Mouse (Mus musculus) liver, embryonic 14.5 days (tissue): ENCODE results near the gene Olfr1427. TPM values are rescaled to one million over a fixed set of nuclear protein-coding genes. Genes with fewer than 3 reads are reported as not detected.
"Not testable (repeated sequence)": the region's sequence is repeated elsewhere in the genome, so short reads cannot be mapped to it uniquely, and the experiment has no call there.

Experiments
- ATAC-seq: fragments of 200-750 bp; cut with Nextera tagmentation; 2 replicates; pipeline ENCODE4 v1.8.0; 2017; ENCODE audit warnings: moderate number of reproducible peaks, mild to moderate bottlenecking, moderate library complexity; ENCODE audit not compliant: insufficient read depth
- DNase-seq, 3 experiments: peaks; one replicate each; pipeline ENCODE4 v3.0.0-alpha.2; 2012 to 2013; ENCODE audit warnings: low read depth in 3 of 3, low spot score in 3 of 3
- H3K27ac ChIP-seq: fragments of 300-500 bp; sonication (generic); 2 replicates; pipeline ENCODE4 v1.5.1; 2014; ENCODE audit warnings: moderate library complexity, mild to moderate bottlenecking, control low read depth, inconsistent platforms
- H3K27me3 ChIP-seq: fragments of 300-500 bp; sonication (generic); 2 replicates; pipeline ENCODE4 v1.6.1; 2014; ENCODE audit warnings: mild to moderate bottlenecking, low read length, moderate library complexity; ENCODE audit not compliant: control insufficient read depth, insufficient read depth
- H3K36me3 ChIP-seq: fragments of 300-500 bp; sonication (generic); replicated peaks from 2 replicates; pipeline ENCODE4 v1.6.1; 2014; ENCODE audit warnings: low read depth; ENCODE audit not compliant: control insufficient read depth, insufficient read depth
- H3K4me1 ChIP-seq, 2 experiments: fragments of 200-500 bp in 1 of 2; fragments of 300-500 bp in 1 of 2; sonication (generic) in 1 of 2; replicated peaks; 2 replicates each; pipeline ENCODE4 v1.6.1; 2012 to 2014; ENCODE audit warnings: antibody characterized with exemption in 1 of 2, inconsistent platforms in 1 of 2, low read length in 1 of 2; ENCODE audit not compliant: control insufficient read depth in 2 of 2, insufficient read depth in 2 of 2
- H3K4me2 ChIP-seq: fragments of 300-500 bp; sonication (generic); 2 replicates; pipeline ENCODE4 v1.6.1; 2014; ENCODE audit warnings: low read depth, mild to moderate bottlenecking, control low read depth, moderate library complexity
- H3K4me3 ChIP-seq, 2 experiments: fragments of 200-500 bp in 1 of 2; fragments of 300-500 bp in 1 of 2; sonication (generic) in 1 of 2; 2 replicates each; pipeline ENCODE4 v1.5.1; 2012 to 2014; ENCODE audit warnings: low read depth in 2 of 2, low read length in 2 of 2, mild to moderate bottlenecking in 2 of 2, control low read depth in 1 of 2, inconsistent platforms in 1 of 2, moderate library complexity in 1 of 2; ENCODE audit not compliant: insufficient read depth in 1 of 2
- H3K9ac ChIP-seq: fragments of 300-500 bp; sonication (generic); replicated peaks from 2 replicates; pipeline ENCODE4 v1.6.1; 2014; ENCODE audit warnings: mild to moderate bottlenecking, control low read depth, moderate library complexity
- H3K9me3 ChIP-seq: fragments of 300-500 bp; sonication (generic); 2 replicates; pipeline ENCODE4 v1.6.1; 2016; ENCODE audit warnings: low read length, mixed read lengths; ENCODE audit not compliant: control insufficient read depth
- WGBS: fragments of 180-500 bp; shearing (Covaris S2); extraction: QIAGEN DNeasy Blood & Tissue Kit; methylation state at CpG from one replicate; pipeline ENCODE4 v1.1.7; 2014; ENCODE audit not compliant: insufficient replicate concordance; 5-methylcytosine and 5-hydroxymethylcytosine counted together
- polyA plus RNA-seq, 2 experiments: library from polyadenylated mRNA; depleted of rRNA in 1 of 2; stranded (reverse) in 1 of 2; unstranded in 1 of 2; fragments of >200 nt; fragmentation: Nextera tagmentation in 1 of 2; extraction: Ambion mirVana in 1 of 2; gene quantifications; 2 replicates each; pipeline versions ENCODE4 v1.2.1 to v1.2.3; 2012 to 2014

The Olfr1427 gene
- polyA plus RNA-seq, 2 experiments: not detected

DNA sequence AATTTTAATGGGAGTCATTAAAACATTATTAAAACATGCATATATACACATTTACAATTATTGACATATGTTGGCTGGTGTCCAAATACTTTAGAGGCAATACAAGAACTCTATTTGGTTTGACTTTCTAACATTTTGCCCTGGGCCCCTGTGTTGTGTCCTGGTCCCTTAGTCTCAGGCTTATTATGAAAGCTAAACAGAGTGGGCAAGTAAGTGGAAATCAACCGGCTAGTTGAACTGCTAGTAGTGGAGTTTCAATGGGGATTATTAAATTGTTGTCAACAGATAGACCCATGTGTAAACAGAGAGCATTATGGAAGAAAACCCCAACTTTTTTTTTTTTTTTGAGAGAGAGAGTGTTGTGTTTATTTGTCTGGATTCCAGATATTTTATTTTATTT lies 40.6 kb downstream of the Olfr1427 start, which contains the start of gene Olfr1424:
Gene Olfr1424 (minus strand): TSS at position 101 of the 400 bp plus-strand sequence.
- 64% methylated on average over 1 of the region's 1 CpGs for WGBS
- H3K27ac ChIP-seq, H3K4me3 ChIP-seq, H3K9me3 ChIP-seq, DNase-seq, H3K4me2 ChIP-seq, H3K9ac ChIP-seq, ATAC-seq, H3K4me1 ChIP-seq, H3K27me3 ChIP-seq, H3K36me3 ChIP-seq: not testable (repeated sequence)

Other genes starting within 250 kb of the Olfr1427 start
- not detected in 2 replicates for gene Olfr1418, start 242.3 kb downstream of the Olfr1427 start, polyA plus RNA-seq (2012; rRNA removed)
- not detected in 2 replicates for gene Olfr1418, start 242.3 kb downstream of the Olfr1427 start, polyA plus RNA-seq (2014; fragmentation: Nextera tagmentation; extraction: Ambion mirVana)
- gene Olfr1419, start 228.2 kb downstream of the Olfr1427 start, polyA plus RNA-seq (2012; rRNA removed): not detected in 2 replicates
- not detected in 2 replicates for gene Olfr1419, start 228.2 kb downstream of the Olfr1427 start, polyA plus RNA-seq (2014; fragmentation: Nextera tagmentation; extraction: Ambion mirVana)
- not detected in 2 replicates for gene Olfr1420, start 216.8 kb downstream of the Olfr1427 start, polyA plus RNA-seq (2012; rRNA removed)
- gene Olfr1420, start 216.8 kb downstream of the Olfr1427 start, polyA plus RNA-seq (2014; fragmentation: Nextera tagmentation; extraction: Ambion mirVana): not detected in 2 replicates
- gene Patl1, start 190.9 kb downstream of the Olfr1427 start, polyA plus RNA-seq (2012; rRNA removed): 8.0 and 8.7 TPM in 2 replicates
- gene Patl1, start 190.9 kb downstream of the Olfr1427 start, polyA plus RNA-seq (2014; fragmentation: Nextera tagmentation; extraction: Ambion mirVana): 6.0 and 7.1 TPM in 2 replicates
- 8.2 and 11.7 TPM in 2 replicates for gene Osbp, start 137.4 kb downstream of the Olfr1427 start, polyA plus RNA-seq (2012; rRNA removed)
- gene Osbp, start 137.4 kb downstream of the Olfr1427 start, polyA plus RNA-seq (2014; fragmentation: Nextera tagmentation; extraction: Ambion mirVana): 3.9 and 5.0 TPM in 2 replicates
- gene Olfr1423, start 62.0 kb downstream of the Olfr1427 start, polyA plus RNA-seq (2012; rRNA removed): not detected in 2 replicates
- gene Olfr1423, start 62.0 kb downstream of the Olfr1427 start, polyA plus RNA-seq (2014; fragmentation: Nextera tagmentation; extraction: Ambion mirVana): not detected in 2 replicates
- not detected in 2 replicates for gene Olfr1424, start 40.7 kb downstream of the Olfr1427 start, polyA plus RNA-seq (2012; rRNA removed)
- not detected in 2 replicates for gene Olfr1424, start 40.7 kb downstream of the Olfr1427 start, polyA plus RNA-seq (2014; fragmentation: Nextera tagmentation; extraction: Ambion mirVana)
- not detected in 2 replicates for gene Olfr1425, start 25.6 kb downstream of the Olfr1427 start, polyA plus RNA-seq (2012; rRNA removed)
- gene Olfr1425, start 25.6 kb downstream of the Olfr1427 start, polyA plus RNA-seq (2014; fragmentation: Nextera tagmentation; extraction: Ambion mirVana): not detected in 2 replicates
- gene Olfr1426, start 11.3 kb downstream of the Olfr1427 start, polyA plus RNA-seq (2012; rRNA removed): not detected in 2 replicates
- not detected in 2 replicates for gene Olfr1426, start 11.3 kb downstream of the Olfr1427 start, polyA plus RNA-seq (2014; fragmentation: Nextera tagmentation; extraction: Ambion mirVana)
- not detected in 2 replicates for gene Olfr1428, start 12.6 kb upstream of the Olfr1427 start, polyA plus RNA-seq (2012; rRNA removed)
- not detected in 2 replicates for gene Olfr1428, start 12.6 kb upstream of the Olfr1427 start, polyA plus RNA-seq (2014; fragmentation: Nextera tagmentation; extraction: Ambion mirVana)
- not detected in 2 replicates for gene Olfr76, start 19.9 kb upstream of the Olfr1427 start, polyA plus RNA-seq (2012; rRNA removed)
- gene Olfr76, start 19.9 kb upstream of the Olfr1427 start, polyA plus RNA-seq (2014; fragmentation: Nextera tagmentation; extraction: Ambion mirVana): not detected in 2 replicates
- not detected in 2 replicates for gene Olfr1555-ps1, start 66.8 kb upstream of the Olfr1427 start, polyA plus RNA-seq (2012; rRNA removed)
- gene Olfr1555-ps1, start 66.8 kb upstream of the Olfr1427 start, polyA plus RNA-seq (2014; fragmentation: Nextera tagmentation; extraction: Ambion mirVana): not detected in 2 replicates
- gene Olfr1431, start 97.3 kb upstream of the Olfr1427 start, polyA plus RNA-seq (2012; rRNA removed): not detected in 2 replicates
- gene Olfr1431, start 97.3 kb upstream of the Olfr1427 start, polyA plus RNA-seq (2014; fragmentation: Nextera tagmentation; extraction: Ambion mirVana): not detected in 2 replicates
- not detected in 2 replicates for gene Olfr1432, start 129.3 kb upstream of the Olfr1427 start, polyA plus RNA-seq (2012; rRNA removed)
- not detected in 2 replicates for gene Olfr1432, start 129.3 kb upstream of the Olfr1427 start, polyA plus RNA-seq (2014; fragmentation: Nextera tagmentation; extraction: Ambion mirVana)
- gene Olfr262, start 138.3 kb upstream of the Olfr1427 start, polyA plus RNA-seq (2012; rRNA removed): not detected in 2 replicates
- not detected in 2 replicates for gene Olfr262, start 138.3 kb upstream of the Olfr1427 start, polyA plus RNA-seq (2014; fragmentation: Nextera tagmentation; extraction: Ambion mirVana)
- not detected in 2 replicates for gene Olfr235, start 157.7 kb upstream of the Olfr1427 start, polyA plus RNA-seq (2012; rRNA removed)
- gene Olfr235, start 157.7 kb upstream of the Olfr1427 start, polyA plus RNA-seq (2014; fragmentation: Nextera tagmentation; extraction: Ambion mirVana): not detected in 2 replicates
- not detected in 2 replicates for gene Olfr1434, start 176.5 kb upstream of the Olfr1427 start, polyA plus RNA-seq (2012; rRNA removed)
- not detected in 2 replicates for gene Olfr1434, start 176.5 kb upstream of the Olfr1427 start, polyA plus RNA-seq (2014; fragmentation: Nextera tagmentation; extraction: Ambion mirVana)
- gene Olfr1436, start 195.8 kb upstream of the Olfr1427 start, polyA plus RNA-seq (2012; rRNA removed): not detected in 2 replicates
- gene Olfr1436, start 195.8 kb upstream of the Olfr1427 start, polyA plus RNA-seq (2014; fragmentation: Nextera tagmentation; extraction: Ambion mirVana): not detected in 2 replicates
- gene Olfr1437, start 221.8 kb upstream of the Olfr1427 start, polyA plus RNA-seq (2012; rRNA removed): not detected in 2 replicates
- gene Olfr1437, start 221.8 kb upstream of the Olfr1427 start, polyA plus RNA-seq (2014; fragmentation: Nextera tagmentation; extraction: Ambion mirVana): not detected in 2 replicates
- not detected in 2 replicates for gene Olfr1438-ps1, start 232.6 kb upstream of the Olfr1427 start, polyA plus RNA-seq (2012; rRNA removed)
- gene Olfr1438-ps1, start 232.6 kb upstream of the Olfr1427 start, polyA plus RNA-seq (2014; fragmentation: Nextera tagmentation; extraction: Ambion mirVana): not detected in 2 replicates